8 mouse cellular contexts compared by ENCODE assay signal in the genomic region with DNA sequence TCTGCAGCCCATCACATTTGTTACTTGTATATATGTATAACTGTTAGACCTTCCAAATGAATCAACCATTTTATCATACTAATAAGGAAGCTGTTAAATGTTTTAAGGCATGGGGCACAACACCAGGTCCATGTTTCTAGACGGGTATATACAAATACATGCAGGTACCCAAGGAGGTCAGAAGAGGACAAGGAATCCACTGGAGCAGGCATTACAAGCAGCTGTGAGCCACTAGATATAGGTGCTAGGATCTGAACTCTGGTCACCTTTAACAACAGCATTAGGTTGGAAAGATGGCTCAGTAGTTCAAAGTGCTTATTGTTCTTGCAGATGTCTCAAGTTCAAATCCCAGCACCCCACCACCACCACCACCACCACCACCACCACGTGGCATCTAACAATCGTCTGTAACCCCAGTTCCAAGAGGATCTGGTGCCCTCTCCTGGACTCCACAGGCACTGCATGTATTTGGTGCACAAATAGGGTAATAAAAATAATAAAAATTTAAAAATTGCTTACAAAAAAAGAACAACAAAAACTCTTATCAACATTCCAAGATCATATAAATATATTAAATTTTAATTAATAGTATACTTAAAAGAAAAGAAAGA. TPM values are rescaled to one million over a fixed set of nuclear protein-coding genes. Genes with fewer than 3 reads are reported as not detected.
DNase-seq lines count a peak whose midpoint lies in the region; ATAC-seq and TF ChIP-seq lines count a peak whose summit lies in the region.

No protein-coding gene starts in this region.

- no peak for ATAC-seq in hindbrain, embryonic 11.5 days (ENCODE audit: low FRiP score)
- no peak for ATAC-seq in hindbrain, embryonic 16.5 days
- ATAC-seq in midbrain, postnatal 0 days (ENCODE audit: low FRiP score) = no peak

- no peak overlapping the region for H3K4me3 ChIP-seq in hindbrain, embryonic 11.5 days (ENCODE audit: low read depth, low read length)
- no peak overlapping the region for H3K4me3 ChIP-seq in hindbrain, embryonic 16.5 days (ENCODE audit: low read length)
- no peak overlapping the region for H3K4me3 ChIP-seq in ES-E14 (ENCODE audit: insufficient read depth in 1 of 2, low read depth in 1 of 2, low read length in 2 of 2, poor library complexity in 1 of 2, severe bottlenecking in 1 of 2)
- no peak overlapping the region for H3K4me3 ChIP-seq in midbrain, postnatal 0 days (ENCODE audit: low read depth, low read length)

- H3K27me3 ChIP-seq in hindbrain, embryonic 11.5 days (ENCODE audit: control insufficient read depth, insufficient read depth, low read length) = no peaks in the 10 kb centered on the region
- H3K27me3 ChIP-seq in hindbrain, embryonic 16.5 days (replicated peaks; ENCODE audit: control insufficient read depth, insufficient read depth, low read length) = no peaks in the 10 kb centered on the region
- H3K27me3 ChIP-seq in midbrain, postnatal 0 days (ENCODE audit: insufficient read depth, low read length) = no peaks in the 10 kb centered on the region

- 34% methylated on average over 3 of the region's 3 CpGs for WGBS in hindbrain, embryonic 11.5 days
- WGBS in hindbrain, embryonic 16.5 days = 30% methylated on average over 3 of the region's 3 CpGs
- 29% methylated on average over 3 of the region's 3 CpGs for WGBS in midbrain, postnatal 0 days

- H3K27ac ChIP-seq in hindbrain, embryonic 11.5 days (ENCODE audit: low read depth, low read length) = no peak overlapping the region
- no peak overlapping the region for H3K27ac ChIP-seq in hindbrain, embryonic 16.5 days (ENCODE audit: low read depth, low read length)
- H3K27ac ChIP-seq in ES-E14 (ENCODE audit: insufficient read depth, low read depth, low read length, poor library complexity, severe bottlenecking) = no peak overlapping the region
- no peak overlapping the region for H3K27ac ChIP-seq in midbrain, postnatal 0 days (ENCODE audit: low read depth, low read length)

- DNase-seq in hindbrain, embryonic 11.5 days (ENCODE audit: low spot score) = peak; percentile 67
- peak; percentile 41 for DNase-seq in ES-E14 (ENCODE audit: low read depth, low spot score)
- DNase-seq in c-Kit-positive CD71-positive TER-119-negative erythroid progenitor cells, embryonic 14.5 days (ENCODE audit: low read depth) = peak; percentile 39
- peak; percentile 40 for DNase-seq in gastrocnemius, postnatal 36 days
- DNase-seq in layer of hippocampus, adult 9-10 months (ENCODE audit: low spot score) = peak; percentile 22
- DNase-seq in midbrain, postnatal 0 days (ENCODE audit: low spot score) = peak; percentile 5
- peak; percentile 86 for DNase-seq in testis, postnatal 10 days (ENCODE audit: low spot score)

- TF ChIP-seq CTCF in midbrain, postnatal 0 days (IDR thresholded peaks at IDR 0.05) = peak; percentile 69

- H3K4me2 ChIP-seq in hindbrain, embryonic 11.5 days (replicated peaks; ENCODE audit: low read depth, low read length) = no peak overlapping the region
- H3K4me2 ChIP-seq in hindbrain, embryonic 16.5 days (ENCODE audit: low read length) = no peak overlapping the region
- no peak overlapping the region for H3K4me2 ChIP-seq in midbrain, postnatal 0 days (ENCODE audit: low read depth, low read length, poor library complexity, severe bottlenecking)

- intact Hi-C loops in gastrocnemius, postnatal 36 days (cut with DNase I) = loop anchor here (5.0 kb wide), 1 partner anchor 305 kb away; no protein-coding TSS in a partner anchor

- H3K9me3 ChIP-seq in hindbrain, embryonic 11.5 days (ENCODE audit: control insufficient read depth, low read length) = no peaks in the 10 kb centered on the region
- no peaks in the 10 kb centered on the region for H3K9me3 ChIP-seq in hindbrain, embryonic 16.5 days (ENCODE audit: control insufficient read depth, low read length)
- H3K9me3 ChIP-seq in ES-E14 (ENCODE audit: control insufficient read depth, insufficient read depth, low read depth, low read length) = no peaks in the 10 kb centered on the region
- H3K9me3 ChIP-seq in midbrain, postnatal 0 days (ENCODE audit: low read length) = no peaks in the 10 kb centered on the region

- H3K9ac ChIP-seq in hindbrain, embryonic 11.5 days (ENCODE audit: low read depth, low read length) = no peak overlapping the region
- no peak overlapping the region for H3K9ac ChIP-seq in hindbrain, embryonic 16.5 days (ENCODE audit: low read depth, low read length)
- no peak overlapping the region for H3K9ac ChIP-seq in ES-E14 (ENCODE audit: insufficient read depth, low read depth, low read length, poor library complexity, severe bottlenecking)
- H3K9ac ChIP-seq in midbrain, postnatal 0 days (replicated peaks; ENCODE audit: low read length, poor library complexity, severe bottlenecking) = no peak overlapping the region

- no peaks in the 10 kb centered on the region for H3K4me1 ChIP-seq in hindbrain, embryonic 11.5 days (replicated peaks; ENCODE audit: control insufficient read depth, insufficient read depth, low read length)
- no peaks in the 10 kb centered on the region for H3K4me1 ChIP-seq in hindbrain, embryonic 16.5 days (ENCODE audit: control insufficient read depth, insufficient read depth, low read depth, low read length)
- H3K4me1 ChIP-seq in ES-E14 (ENCODE audit: control insufficient read depth in 2 of 2, insufficient read depth in 2 of 2, low read length in 2 of 2, poor library complexity in 1 of 2) = no peaks in the 10 kb centered on the region
- no peaks in the 10 kb centered on the region for H3K4me1 ChIP-seq in midbrain, postnatal 0 days (ENCODE audit: insufficient read depth, low read length)

- H3K36me3 ChIP-seq in hindbrain, embryonic 11.5 days (ENCODE audit: control insufficient read depth, insufficient read depth, low read length) = no peaks in the 10 kb centered on the region
- H3K36me3 ChIP-seq in hindbrain, embryonic 16.5 days (ENCODE audit: control insufficient read depth, insufficient read depth, low read length) = no peaks in the 10 kb centered on the region
- H3K36me3 ChIP-seq in ES-E14 (ENCODE audit: control insufficient read depth, insufficient read depth, low read length, poor library complexity, severe bottlenecking) = no peaks in the 10 kb centered on the region
- no peaks in the 10 kb centered on the region for H3K36me3 ChIP-seq in midbrain, postnatal 0 days (ENCODE audit: insufficient read depth, low read length)

- in situ Hi-C loops in ES-E14 (cut with MboI; ENCODE audit: low sequenced_read_pairs in 2 of 2, unreplicated experiment in 2 of 2) = no loop called here

TF ChIP-seq in ES-E14, 5 proteins besides CTCF, POLR2A, EP300 and RAD21:
- TF ChIP-seq ZNF384 (IDR thresholded peaks at IDR 0.05; ENCODE audit: low read depth, low read length) (no peak), ZC3H11A (IDR thresholded peaks at IDR 0.05; ENCODE audit: borderline replicate concordance, low read depth, low read length) (no peak), MAFK (IDR thresholded peaks at IDR 0.05; ENCODE audit: insufficient read depth, low read depth, low read length) (no peak), CHD2 (IDR thresholded peaks at IDR 0.05; ENCODE audit: low read depth, low read length) (no peak), HCFC1 (IDR thresholded peaks at IDR 0.05; ENCODE audit: borderline replicate concordance, insufficient read depth, low read length) (no peak)

RNA-seq across cellular contexts. Expression of a gene that starts 37.0 kb away (rescaled TPM):
- 8.1 and 10.1 TPM in 2 replicates for polyA plus RNA-seq in hindbrain, embryonic 11.5 days (2014; fragmentation: Nextera tagmentation; extraction: Ambion mirVana)
- polyA plus RNA-seq in hindbrain, embryonic 16.5 days (2015; fragmentation: Nextera tagmentation; extraction: Ambion mirVana) = 12.2 and 12.4 TPM in 2 replicates
- 4.2 and 4.8 TPM in 2 replicates for total RNA-seq in ES-E14 (2012; rRNA removed)
- total RNA-seq in gastrocnemius, postnatal 36 days (2021) = 10 to 100 TPM; 11.4 to 12.0 TPM
- total RNA-seq in midbrain, postnatal 0 days (2014; rRNA removed) = 35.9 and 36.2 TPM in 2 replicates
- 14.7 and 15.2 TPM in 2 replicates for polyA plus RNA-seq in midbrain, postnatal 0 days (2015; fragmentation: Nextera tagmentation; extraction: Ambion mirVana)

RNA-seq across cellular contexts. Expression of a gene that starts 45.4 kb away (rescaled TPM):
- 75.2 and 97.5 TPM in 2 replicates for polyA plus RNA-seq in hindbrain, embryonic 11.5 days (2014; fragmentation: Nextera tagmentation; extraction: Ambion mirVana)
- 41.3 and 42.6 TPM in 2 replicates for polyA plus RNA-seq in hindbrain, embryonic 16.5 days (2015; fragmentation: Nextera tagmentation; extraction: Ambion mirVana)
- total RNA-seq in ES-E14 (2012; rRNA removed) = 15.0 and 22.8 TPM in 2 replicates
- 10 to 100 TPM; 14.3 to 15.5 TPM for total RNA-seq in gastrocnemius, postnatal 36 days (2021)
- total RNA-seq in midbrain, postnatal 0 days (2014; rRNA removed) = 33.4 and 49.3 TPM in 2 replicates
- polyA plus RNA-seq in midbrain, postnatal 0 days (2015; fragmentation: Nextera tagmentation; extraction: Ambion mirVana) = 19.1 and 20.3 TPM in 2 replicates

Comparison
In these comparisons a context has a peak if more than half of its experiments do, and no peak if none do; other contexts are left out.
1. DNase-seq: peak in every context shown above with its lines; median percentile 86 in testis, postnatal 10 days; 67 in hindbrain, embryonic 11.5 days; 41 in ES-E14; 40 in gastrocnemius, postnatal 36 days; 39 in c-Kit-positive CD71-positive TER-119-negative erythroid progenitor cells, embryonic 14.5 days; 22 in layer of hippocampus, adult 9-10 months; 5 in midbrain, postnatal 0 days.